Mouse (Mus musculus): ENCODE results near the gene Tnfrsf19. TPM values are rescaled to one million over a fixed set of nuclear protein-coding genes. Genes with fewer than 3 reads are reported as not detected.

Tnfrsf19 gene
- polyA plus RNA-seq, 1 experiment from 2014 or later: 28.9 TPM

DNA sequence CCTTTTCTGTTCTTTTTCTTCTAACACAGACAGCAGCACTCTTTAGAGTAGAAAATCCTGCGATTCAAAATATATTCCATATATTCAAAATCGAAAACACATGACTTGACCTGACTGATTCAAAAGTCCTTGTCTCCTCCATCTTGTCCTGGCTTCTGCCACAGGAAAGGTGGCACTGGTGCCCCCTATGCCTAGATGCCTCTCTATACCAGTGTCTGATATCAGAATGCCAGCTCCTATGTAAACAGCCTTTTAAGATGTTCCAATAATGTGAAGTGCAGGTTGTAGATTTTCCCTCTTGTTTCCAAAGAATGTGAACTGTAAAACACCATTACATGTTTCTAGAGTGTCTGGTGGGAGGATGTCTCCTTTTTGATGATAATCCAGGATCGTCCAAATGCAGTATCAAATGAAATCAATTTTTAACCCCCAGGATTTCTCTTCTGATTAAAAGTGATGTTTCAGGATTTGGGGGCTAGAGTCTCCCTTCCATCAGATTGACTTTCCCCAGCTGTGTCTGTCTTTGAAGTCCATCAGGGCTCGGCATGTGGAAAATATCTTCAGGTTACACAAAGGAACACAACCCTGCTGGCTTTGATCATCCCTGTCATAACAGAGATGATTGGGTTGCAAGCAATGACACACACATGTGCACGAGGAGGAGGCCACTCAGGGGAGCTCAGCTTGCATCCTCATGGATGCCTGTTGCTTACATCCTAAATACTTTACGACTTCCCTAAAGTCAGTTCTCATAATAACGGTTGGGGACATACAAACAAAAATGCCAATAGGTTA lies 82.1 kb downstream of the Tnfrsf19 start:
- ATAC-seq (ENCODE audit: insufficient number of reproducible peaks, low FRiP score): no peak
- H3K4me3 ChIP-seq: no peak overlapping the region
- H3K9ac ChIP-seq: no peak overlapping the region
- WGBS: 85% methylated on average over 7 of the region's 7 CpGs
- H3K27ac ChIP-seq (ENCODE audit: poor library complexity, severe bottlenecking): no peak overlapping the region
- H3K4me1 ChIP-seq (replicated peaks): no peaks in the 10 kb centered on the region
- no peak overlapping the region for H3K4me2 ChIP-seq
- no peaks in the 10 kb centered on the region for H3K9me3 ChIP-seq (replicated peaks)
- H3K27me3 ChIP-seq (replicated peaks): no peaks in the 10 kb centered on the region
- H3K36me3 ChIP-seq: peaks cover 18% of the 10 kb centered on the region

DNA sequence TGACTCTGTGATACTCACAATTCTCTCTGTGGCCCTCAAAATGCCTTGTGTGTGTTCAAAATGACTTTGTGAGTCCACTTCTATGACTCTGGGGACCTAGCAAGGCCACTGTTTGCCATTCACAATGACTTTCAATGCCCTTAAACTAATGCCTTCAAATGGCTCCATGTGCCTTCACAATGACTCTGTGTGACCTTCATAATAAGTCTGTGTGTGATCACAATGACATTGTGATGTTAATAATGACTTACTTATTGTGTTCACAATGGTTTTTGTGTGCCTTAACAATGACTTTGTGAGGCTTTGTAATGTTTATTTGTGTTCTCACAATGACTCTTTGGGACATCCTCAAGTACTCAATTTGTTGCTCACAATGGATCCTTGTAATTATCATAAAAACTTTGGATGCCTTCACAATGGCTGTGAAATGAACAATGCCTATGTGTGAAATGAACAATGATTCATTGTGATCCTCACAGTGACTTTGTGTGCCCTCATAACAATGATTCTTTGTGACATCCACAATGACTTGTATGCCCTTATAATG lies 88.6 kb downstream of the Tnfrsf19 start:
- Histone ChIP-seq H3K27me3 (replicated peaks) (no peaks in the 10 kb centered on the region), H3K36me3 (no peaks in the 10 kb centered on the region), H3K4me1 (replicated peaks) (no peaks in the 10 kb centered on the region), H3K4me3 (no peak overlapping the region), H3K9ac (no peak overlapping the region), H3K9me3 (replicated peaks) (peaks cover 3% of the 10 kb centered on the region), H3K27ac (ENCODE audit: poor library complexity, severe bottlenecking) (no peak overlapping the region), H3K4me2 (no peak overlapping the region)
- ATAC-seq (ENCODE audit: insufficient number of reproducible peaks, low FRiP score): no peak

DNA sequence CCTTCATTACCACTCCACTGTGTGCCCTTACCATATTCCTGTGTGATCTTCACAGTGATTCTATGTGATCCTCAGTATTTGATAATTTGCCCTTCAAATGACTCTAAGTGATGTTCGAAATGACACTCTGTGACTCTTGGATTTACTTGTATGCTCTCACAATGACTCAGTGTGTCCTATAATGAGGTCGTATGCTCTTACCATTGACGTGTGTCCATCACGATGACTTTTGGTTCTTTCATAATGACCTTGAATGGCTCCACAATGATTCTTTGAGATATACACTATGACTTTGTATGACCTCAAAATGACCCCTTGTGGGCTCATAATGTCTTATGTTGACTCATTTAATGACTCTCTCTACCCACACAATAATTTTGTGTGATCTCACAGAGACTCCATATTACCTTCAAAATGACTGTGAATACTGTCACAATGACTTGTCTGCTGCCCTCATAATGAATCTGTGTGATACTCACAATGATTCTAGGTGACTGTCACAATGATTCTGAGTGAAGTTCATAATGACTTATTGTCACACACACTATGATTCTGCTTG lies 108.7 kb downstream of the Tnfrsf19 start:
- H3K27ac ChIP-seq (ENCODE audit: poor library complexity, severe bottlenecking): no peak overlapping the region
- no peaks in the 10 kb centered on the region for H3K27me3 ChIP-seq (replicated peaks)
- H3K9me3 ChIP-seq (replicated peaks): no peaks in the 10 kb centered on the region
- no peaks in the 10 kb centered on the region for H3K4me1 ChIP-seq (replicated peaks)
- no peaks in the 10 kb centered on the region for H3K36me3 ChIP-seq
- ATAC-seq (ENCODE audit: insufficient number of reproducible peaks, low FRiP score): no peak
- no peak overlapping the region for H3K4me3 ChIP-seq
- H3K9ac ChIP-seq: no peak overlapping the region
- no peak overlapping the region for H3K4me2 ChIP-seq
- 86% methylated on average over 4 of the region's 4 CpGs for WGBS

DNA sequence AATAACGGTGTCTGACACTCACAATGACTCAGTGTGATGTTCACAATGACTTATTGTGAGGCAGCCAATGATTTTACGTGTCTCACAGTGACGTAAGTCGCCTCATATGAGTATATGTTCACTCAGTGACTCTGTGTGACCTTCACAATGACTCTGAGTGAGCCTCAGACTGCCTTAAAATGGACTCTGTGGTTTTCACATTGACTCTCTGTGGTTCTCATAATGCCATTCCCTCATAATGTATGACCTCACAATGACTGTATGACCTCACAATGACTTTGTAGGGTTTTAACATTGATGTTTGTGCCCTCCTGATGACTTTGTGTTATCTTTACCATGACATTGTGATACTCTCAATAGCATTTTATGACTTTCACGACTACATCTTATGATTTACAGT lies 110.6 kb downstream of the Tnfrsf19 start:
- no peak overlapping the region for H3K4me2 ChIP-seq
- no peak overlapping the region for H3K27ac ChIP-seq (ENCODE audit: poor library complexity, severe bottlenecking)
- no peak for ATAC-seq (ENCODE audit: insufficient number of reproducible peaks, low FRiP score)
- H3K9ac ChIP-seq: no peak overlapping the region
- H3K36me3 ChIP-seq: no peaks in the 10 kb centered on the region
- 67% methylated on average over 5 of the region's 5 CpGs for WGBS
- H3K4me3 ChIP-seq: no peak overlapping the region
- no peaks in the 10 kb centered on the region for H3K4me1 ChIP-seq (replicated peaks)
- no peaks in the 10 kb centered on the region for H3K9me3 ChIP-seq (replicated peaks)
- no peaks in the 10 kb centered on the region for H3K27me3 ChIP-seq (replicated peaks)

DNA sequence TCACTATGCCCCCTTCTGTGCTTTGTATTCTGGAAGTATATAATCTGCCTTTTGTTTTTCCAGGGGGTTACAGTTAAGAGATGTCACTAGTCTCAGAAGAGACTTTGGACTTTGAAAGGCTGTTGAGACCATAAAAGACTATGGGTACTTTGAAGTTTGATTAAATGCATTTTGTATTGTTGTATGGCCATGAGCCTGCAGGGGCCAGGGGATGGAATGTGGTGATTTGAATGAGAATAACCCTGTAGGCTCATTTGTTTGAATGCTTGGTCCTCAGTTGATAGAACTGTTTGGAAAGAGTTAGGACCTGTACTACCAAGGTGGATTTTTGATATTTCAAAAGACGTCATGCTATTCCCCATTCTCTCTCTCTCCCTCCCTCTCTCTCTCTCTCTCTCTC lies 120.3 kb downstream of the Tnfrsf19 start:
- no peak for ATAC-seq (ENCODE audit: insufficient number of reproducible peaks, low FRiP score)
- Histone ChIP-seq H3K27ac (ENCODE audit: poor library complexity, severe bottlenecking) (no peak overlapping the region), H3K27me3 (replicated peaks) (no peaks in the 10 kb centered on the region), H3K9ac (no peak overlapping the region), H3K9me3 (replicated peaks) (no peaks in the 10 kb centered on the region), H3K4me2 (no peak overlapping the region), H3K4me3 (no peak overlapping the region), H3K36me3 (no peaks in the 10 kb centered on the region), H3K4me1 (replicated peaks) (no peaks in the 10 kb centered on the region)
- 72% methylated on average over 1 of the region's 1 CpGs for WGBS

DNA sequence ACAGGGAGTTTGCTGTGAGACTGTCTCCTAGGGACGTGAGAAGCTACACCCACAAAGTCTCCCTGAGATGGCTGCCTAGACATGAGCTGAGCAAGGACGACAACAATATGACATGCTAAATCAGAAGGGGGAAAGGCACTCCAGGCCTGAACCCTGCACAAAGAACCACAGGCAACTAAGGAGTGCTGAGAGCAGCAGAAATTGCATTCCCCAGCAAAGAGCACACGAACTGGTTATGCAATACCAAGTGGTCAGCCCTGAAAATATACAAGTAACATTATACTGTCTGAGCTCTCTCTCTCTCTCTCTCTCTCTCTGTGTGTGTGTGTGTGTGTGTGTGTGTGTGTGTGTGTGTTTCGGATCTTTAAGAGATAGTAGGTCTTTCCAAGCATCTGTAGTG lies 129.6 kb downstream of the Tnfrsf19 start:
- Histone ChIP-seq H3K9ac (no peak overlapping the region), H3K4me3 (no peak overlapping the region), H3K27me3 (replicated peaks) (no peaks in the 10 kb centered on the region), H3K4me2 (no peak overlapping the region), H3K9me3 (replicated peaks) (no peaks in the 10 kb centered on the region), H3K4me1 (replicated peaks) (peaks cover 13% of the 10 kb centered on the region), H3K36me3 (no peaks in the 10 kb centered on the region), H3K27ac (ENCODE audit: poor library complexity, severe bottlenecking) (no peak overlapping the region)
- no peak for ATAC-seq (ENCODE audit: insufficient number of reproducible peaks, low FRiP score)
- 53% methylated on average over 4 of the region's 4 CpGs for WGBS

Other genes starting within 250 kb of the Tnfrsf19 start
- 6.3 and 6.6 TPM in 2 replicates for gene Sacs, start 92.0 kb upstream of the Tnfrsf19 start, polyA plus RNA-seq (2016; fragmentation: Nextera tagmentation; extraction: Ambion mirVana)
- 6.6 and 6.7 TPM in 2 replicates for gene Sgcg, start 212.0 kb upstream of the Tnfrsf19 start, polyA plus RNA-seq (2016; fragmentation: Nextera tagmentation; extraction: Ambion mirVana)

Data from heart, embryonic 12.5 days (tissue).